Mouse (Mus musculus): ENCODE measurements around the gene Ptpn21.

Ptpn21 gene

DNA sequence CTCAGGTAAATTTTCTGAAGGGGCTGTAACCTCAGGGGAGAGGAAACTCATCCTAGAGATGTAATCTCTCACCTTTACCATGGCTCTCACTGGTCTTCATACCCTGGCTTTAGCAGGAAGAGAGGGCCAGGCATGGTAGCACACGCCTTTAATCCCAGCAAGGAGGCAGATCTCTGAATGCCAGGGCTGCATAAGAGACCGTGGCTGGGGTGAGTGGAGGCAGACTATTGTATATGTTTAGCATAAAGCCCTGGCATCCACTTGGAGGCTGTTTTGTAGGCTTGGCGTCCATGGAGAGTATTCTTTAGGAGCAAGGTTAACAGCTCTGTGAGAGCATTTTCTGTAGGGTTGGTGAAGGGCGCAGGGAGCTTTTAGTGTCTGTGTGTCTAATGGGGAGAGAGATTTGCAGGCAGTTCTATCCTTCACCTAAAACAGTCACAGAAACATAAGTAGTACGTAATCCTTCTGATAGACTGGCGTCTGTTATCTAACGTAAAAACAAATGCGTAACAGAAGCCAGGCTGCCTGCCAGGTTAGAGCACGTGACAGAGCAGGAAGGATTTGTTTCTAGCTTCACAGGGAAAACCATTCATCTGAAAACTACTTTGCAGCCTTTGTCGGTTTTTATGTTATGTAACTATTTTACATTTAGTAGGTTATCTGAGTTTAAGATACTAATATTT, 68.9 kb downstream of the Ptpn21 start:
- in situ Hi-C loops (cut with MboI, MseI), result no loop called here

DNA sequence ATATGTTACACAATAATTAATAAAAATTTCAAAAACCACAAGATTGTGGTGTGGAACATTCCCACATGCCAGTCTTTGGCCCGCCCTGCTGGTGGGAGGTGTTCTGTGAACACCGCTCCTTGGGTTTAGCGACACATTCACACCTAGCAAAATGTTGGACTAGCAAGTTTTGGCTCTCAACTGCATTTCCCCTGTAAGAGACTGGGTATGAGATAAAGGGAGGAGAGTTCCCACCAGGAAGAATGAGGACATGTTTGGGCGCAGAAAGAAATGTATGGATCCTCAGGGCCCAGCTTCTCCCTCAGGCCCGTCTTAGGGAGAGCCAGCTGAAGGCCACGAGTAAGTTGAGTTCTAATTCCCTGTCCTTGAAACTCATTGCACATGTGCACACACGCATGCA, 74.6 kb downstream of the Ptpn21 start:
- in situ Hi-C loops (cut with MboI, MseI), result no loop called here

DNA sequence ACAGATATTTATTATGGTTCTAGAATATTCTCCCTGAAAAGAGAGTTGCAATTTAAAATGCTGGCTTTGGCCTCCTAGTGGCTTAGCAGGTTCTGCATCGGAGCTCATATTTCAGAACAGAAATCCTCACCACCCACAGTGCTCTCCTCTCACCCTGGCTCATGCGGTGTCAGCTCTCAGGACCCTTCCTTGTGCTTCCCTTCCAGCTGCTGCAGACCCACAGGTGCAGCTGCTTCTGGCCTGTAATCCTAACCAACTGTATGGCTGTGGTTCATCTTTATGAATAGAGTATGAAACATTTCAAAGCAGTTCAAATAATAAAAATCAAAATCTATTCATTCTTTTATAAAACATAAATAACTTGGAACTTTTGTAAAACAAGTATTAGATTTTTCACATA, 80.3 kb downstream of the Ptpn21 start:
- in situ Hi-C loops (cut with MboI, MseI), result no loop called here

DNA sequence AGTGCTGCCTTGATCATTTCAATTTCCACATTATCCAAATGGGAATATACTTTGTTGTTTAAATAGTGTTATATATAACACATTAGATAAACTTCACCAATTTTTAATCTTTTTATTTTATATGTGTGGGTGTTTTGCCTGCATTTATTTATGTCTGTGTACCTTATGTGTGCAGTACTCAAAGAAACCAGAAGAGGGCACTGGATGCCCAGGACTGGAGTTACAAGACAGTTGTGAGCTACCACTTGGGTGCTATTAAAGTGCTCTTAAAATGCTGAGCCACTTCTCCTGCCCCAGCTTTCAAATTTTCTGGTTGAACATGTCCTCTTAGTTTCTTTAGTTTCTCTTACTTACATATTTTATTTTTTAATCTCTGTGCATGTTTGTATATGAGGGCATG, 92.4 kb downstream of the Ptpn21 start:
- in situ Hi-C loops (cut with MboI, MseI), result no loop called here

DNA sequence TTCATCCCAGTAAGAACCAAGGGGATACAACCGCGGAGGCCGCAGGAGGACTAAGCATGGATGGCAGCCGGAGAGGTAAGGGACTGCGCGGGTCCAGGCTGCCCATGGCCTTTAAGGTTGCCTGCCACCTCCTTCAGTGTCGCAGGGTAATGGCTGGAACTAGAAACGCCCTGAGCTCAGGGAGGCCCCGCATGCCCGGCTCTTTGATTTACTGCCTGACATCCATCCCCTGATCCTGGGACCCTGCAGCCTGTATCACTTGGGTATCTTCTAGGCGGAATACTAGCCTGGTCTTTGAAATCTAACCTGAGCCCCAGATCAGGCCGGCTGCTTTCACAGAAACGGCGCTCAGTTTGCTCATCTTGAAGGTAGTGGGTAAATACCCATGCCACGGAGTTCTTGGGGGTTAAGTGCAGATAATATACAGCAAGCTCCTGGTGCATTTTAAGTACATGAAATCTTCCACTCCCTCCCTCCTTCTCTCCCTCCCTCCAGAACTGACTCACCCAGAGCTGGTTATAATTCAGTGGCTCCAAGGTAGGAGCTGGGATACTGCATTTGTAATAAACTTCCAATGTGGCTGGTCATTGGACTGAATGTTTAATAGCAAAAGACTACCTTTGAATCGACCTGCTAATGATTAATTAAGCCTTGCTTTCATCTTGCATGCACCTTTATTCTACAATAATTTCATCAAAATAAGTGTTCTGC, 108.8 kb downstream of the Ptpn21 start:
- in situ Hi-C loops (cut with MboI, MseI), result loop anchor here (5.0 kb wide), 1 partner anchor 56 kb away; no protein-coding TSS in a partner anchor

DNA sequence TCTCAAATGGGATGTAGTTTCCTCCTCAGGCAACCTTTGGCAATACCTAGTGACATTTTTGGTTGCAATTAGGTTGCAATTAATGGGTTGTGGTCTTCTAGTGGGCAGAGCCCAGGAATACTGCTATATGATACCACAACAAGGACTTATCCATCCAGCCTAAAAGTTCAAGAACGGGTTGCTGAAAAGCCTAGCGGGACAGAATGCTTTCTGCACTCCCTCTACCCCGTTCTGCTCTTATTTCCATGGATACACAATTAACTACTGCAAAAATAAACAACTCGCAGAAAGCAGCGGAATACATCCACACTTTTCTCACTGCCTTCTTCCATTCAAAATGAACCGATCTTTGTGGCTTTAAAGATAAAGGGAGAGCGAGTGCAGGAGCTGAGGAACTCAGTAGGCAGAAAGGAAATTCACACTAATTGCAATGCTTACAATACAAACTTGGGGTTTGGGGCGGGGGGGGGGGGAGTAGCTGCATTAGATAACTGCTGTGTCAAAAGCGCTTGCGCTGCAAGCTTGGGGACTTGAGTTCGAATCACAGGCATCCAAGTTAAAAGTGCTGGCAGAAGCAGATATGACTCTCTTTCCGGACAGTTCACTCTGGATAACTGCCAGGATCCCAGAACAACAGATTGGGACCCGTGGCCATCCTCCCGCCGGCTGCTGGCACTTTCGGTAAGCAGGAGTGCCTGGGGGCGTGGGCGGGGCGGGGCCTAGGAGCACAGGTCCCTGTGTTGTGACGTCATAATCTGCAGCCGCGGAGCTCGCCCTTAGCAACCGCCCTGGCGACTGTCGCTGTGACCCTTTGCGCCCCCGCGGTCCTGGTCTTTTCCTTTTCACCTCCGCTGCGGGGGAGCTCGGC, 109.6 kb downstream of the Ptpn21 start, which contains the start of gene Spata7:
TSS of gene Spata7 (plus strand) at position 766 of the 868 bp plus-strand sequence.
- in situ Hi-C loops (cut with MboI, MseI), result loop anchor here (5.0 kb wide), 1 partner anchor 55 kb away; no protein-coding TSS in a partner anchor

Data from regulatory T cell (primary cell).